Mouse (Mus musculus) liver, adult 2 months (tissue): ENCODE data around the gene Scarb1. TPM values are rescaled to one million over a fixed set of nuclear protein-coding genes. Genes with fewer than 3 reads are reported as not detected.

Source experiments
- DNase-seq: peaks from one replicate; pipeline ENCODE4 v3.0.0-alpha.2; 2011; ENCODE audit warnings: low read depth, low spot score; ENCODE audit errors: extremely low read depth
- H3K27ac ChIP-seq: fragments of 200-500 bp; replicated peaks from 2 replicates; pipeline ENCODE4 v1.5.1; 2012; ENCODE audit warnings: low read depth, mild to moderate bottlenecking, control low read depth, inconsistent platforms, low read length; ENCODE audit not compliant: insufficient read depth
- H3K27me3 ChIP-seq: fragments of 200-500 bp; 2 replicates; pipeline ENCODE4 v1.6.1; 2012; ENCODE audit warnings: mild to moderate bottlenecking, moderate library complexity, low read length, inconsistent platforms; ENCODE audit not compliant: control insufficient read depth, insufficient read depth
- H3K36me3 ChIP-seq: fragments of 200-500 bp; 2 replicates; pipeline ENCODE4 v1.6.1; 2012; ENCODE audit warnings: low read length, inconsistent platforms; ENCODE audit not compliant: control insufficient read depth, insufficient read depth
- H3K4me1 ChIP-seq: fragments of 200-500 bp; 2 replicates; pipeline ENCODE4 v1.6.1; 2011; ENCODE audit warnings: low read length; ENCODE audit not compliant: control insufficient read depth, insufficient read depth
- H3K4me3 ChIP-seq: fragments of 200-500 bp; 2 replicates; pipeline ENCODE4 v1.5.1; 2011; ENCODE audit warnings: low read depth, mild to moderate bottlenecking, control low read depth, low read length, moderate library complexity; ENCODE audit not compliant: insufficient read depth
- H3K79me2 ChIP-seq: fragments of 200-500 bp; 2 replicates; pipeline ENCODE4 v1.6.1; 2012; ENCODE audit warnings: inconsistent platforms, mild to moderate bottlenecking, low read length, moderate library complexity; ENCODE audit not compliant: control insufficient read depth, insufficient read depth
- H3K9ac ChIP-seq: fragments of 200-500 bp; 2 replicates; pipeline ENCODE4 v1.6.1; 2012; ENCODE audit warnings: low read depth, mild to moderate bottlenecking, control low read depth, inconsistent platforms, low read length
- CTCF ChIP-seq: fragments of 200-500 bp; IDR thresholded peaks from 2 replicates; pipeline ENCODE4 v1.5.1; 2011; ENCODE audit warnings: low read depth, low read length, control low read depth
- POLR2A ChIP-seq: fragments of 200-500 bp; IDR thresholded peaks from 2 replicates; pipeline ENCODE4 v1.6.1; 2011; ENCODE audit warnings: low read length, control low read depth; ENCODE audit not compliant: insufficient read depth; ENCODE audit errors: extremely low read depth
- WGBS: fragments of 180-500 bp; shearing (Covaris S2); methylation state at CpG from one replicate; pipeline ENCODE4 v1.1.7; 2018; 5-methylcytosine and 5-hydroxymethylcytosine counted together
- polyA plus RNA-seq: library from polyadenylated mRNA; depleted of rRNA; stranded (reverse); fragments of >200 nt; gene quantifications from 2 replicates; pipeline ENCODE4 v1.2.3, GENCODE M21; 2012
- total RNA-seq: library from RNA; depleted of rRNA; stranded (reverse); fragments of >200 nt; gene quantifications from 2 replicates; pipeline ENCODE4 v1.2.3, GENCODE M21; 2014

The Scarb1 gene
- total and polyA plus RNA-seq, 2 experiments, result 72.4 to 189 TPM

- H3K36me3 ChIP-seq, result no peaks in the 10 kb centered on the region
- no peak for TF ChIP-seq POLR2A
- no peak overlapping the region for H3K4me3 ChIP-seq
- no peak overlapping the region for H3K9ac ChIP-seq
- DNase-seq, result peak; percentile 91
- peaks cover 35% of the 10 kb centered on the region for H3K79me2 ChIP-seq
- H3K27ac ChIP-seq, result peak overlapping the region; percentile 51
- peaks cover 62% of the 10 kb centered on the region for H3K4me1 ChIP-seq
- H3K27me3 ChIP-seq, result no peaks in the 10 kb centered on the region
- WGBS, result 19% methylated on average over 13 of the region's 13 CpGs
These were observed 27.8 kb downstream of the Scarb1 start for GRCm38 (mm10) chr5:125312970-125313597.

GRCm38 (mm10) chr5:125310986-125311385, 29.9 kb downstream of the Scarb1 start:
- DNase-seq, result peak; percentile 96
- Histone ChIP-seq H3K27me3 (no peaks in the 10 kb centered on the region), H3K4me3 (no peak overlapping the region), H3K27ac (peak overlapping the region; percentile 34), H3K36me3 (no peaks in the 10 kb centered on the region), H3K9ac (no peak overlapping the region), H3K4me1 (peaks cover 64% of the 10 kb centered on the region), H3K79me2 (peaks cover 23% of the 10 kb centered on the region; the same call in 1 of the 2 replicates)
- TF ChIP-seq CTCF (no peak), POLR2A (no peak)
- 19% methylated on average over 2 of the region's 2 CpGs for WGBS

GRCm38 (mm10) chr5:125309193-125309592, 31.7 kb downstream of the Scarb1 start:
- Histone ChIP-seq H3K4me3 (no peak overlapping the region), H3K27ac (no peak overlapping the region), H3K36me3 (no peaks in the 10 kb centered on the region), H3K9ac (no peak overlapping the region), H3K4me1 (peaks cover 67% of the 10 kb centered on the region), H3K27me3 (no peaks in the 10 kb centered on the region), H3K79me2 (peaks cover 20% of the 10 kb centered on the region; the same call in 1 of the 2 replicates)
- WGBS, result 83% methylated on average over 7 of the region's 7 CpGs
- DNase-seq, result no peak
- TF ChIP-seq CTCF, result no peak
- TF ChIP-seq POLR2A, result no peak

GRCm38 (mm10) chr5:125306824-125307223, 34.1 kb downstream of the Scarb1 start:
- 20% methylated on average over 13 of the region's 13 CpGs for WGBS
- peaks cover 47% of the 10 kb centered on the region for H3K4me1 ChIP-seq
- no peak for DNase-seq

GRCm38 (mm10) chr5:125306372-125306771, 34.5 kb downstream of the Scarb1 start:
- no peaks in the 10 kb centered on the region for H3K27me3 ChIP-seq
- H3K79me2 ChIP-seq, result peaks cover 20% of the 10 kb centered on the region; the same call in 1 of the 2 replicates
- H3K27ac ChIP-seq, result peak overlapping the region; percentile 85
- DNase-seq, result peak; percentile 60
- H3K36me3 ChIP-seq, result peaks cover 7% of the 10 kb centered on the region; the same call in 1 of the 2 replicates
- peak overlapping the region; percentile 36; the same call in 1 of the 2 replicates for H3K4me3 ChIP-seq
- TF ChIP-seq CTCF (no peak), POLR2A (no peak)
- peaks cover 43% of the 10 kb centered on the region for H3K4me1 ChIP-seq
- peak overlapping the region; percentile 43 for H3K9ac ChIP-seq
- WGBS, result 21% methylated on average over 7 of the region's 7 CpGs

More at GRCm38 (mm10) chr5:125306824-125307223, 34.1 kb downstream of the Scarb1 start:
- peaks cover 20% of the 10 kb centered on the region; the same call in 1 of the 2 replicates for H3K79me2 ChIP-seq
- H3K9ac ChIP-seq, result peak overlapping the region; percentile 17
- TF ChIP-seq CTCF, result no peak
- no peak for TF ChIP-seq POLR2A
- H3K27ac ChIP-seq, result peak overlapping the region; percentile 85
- no peaks in the 10 kb centered on the region for H3K27me3 ChIP-seq
- peak overlapping the region; percentile 22; the same call in 1 of the 2 replicates for H3K4me3 ChIP-seq
- H3K36me3 ChIP-seq, result peaks cover 3% of the 10 kb centered on the region; the same call in 1 of the 2 replicates
